Mouse (Mus musculus): ENCODE measurements at regions not wholly inside any gene's neighbourhood (a gene's known extent, or its start where the extent isn't known, plus 50 kb on each side); places are given as distances from the start of the nearest gene placed in this dataset.
"Not testable (repeated sequence)": the region's sequence is repeated elsewhere in the genome, so short reads cannot be mapped to it uniquely, and the experiment has no call there.

- intact Hi-C loops (cut with DNase I) = no loop called here
- no peak for DNase-seq (ENCODE audit: low spot score)
These were observed 208.8 kb upstream of the Peli2 start for GRCm38 (mm10) chr14:47911546-47912545.

- DNase-seq (ENCODE audit: low spot score) = no peak
- intact Hi-C loops (cut with DNase I) = no loop called here
These were observed 205.0 kb upstream of the Peli2 start for GRCm38 (mm10) chr14:47915621-47916020.

- no peak for DNase-seq (ENCODE audit: low spot score)
- intact Hi-C loops (cut with DNase I) = no loop called here
These were observed 199.8 kb upstream of the Peli2 start for GRCm38 (mm10) chr14:47920638-47921347.

GRCm38 (mm10) chr14:47921811-47922277, 198.8 kb upstream of the Peli2 start:
- intact Hi-C loops (cut with DNase I) = no loop called here
- DNase-seq (ENCODE audit: low spot score) = no peak

GRCm38 (mm10) chr14:47926416-47926815, 194.2 kb upstream of the Peli2 start:
- no peak for DNase-seq (ENCODE audit: low spot score)
- intact Hi-C loops (cut with DNase I) = no loop called here

- intact Hi-C loops (cut with DNase I) = no loop called here
These were observed 185.2 kb upstream of the Peli2 start for GRCm38 (mm10) chr14:47935401-47935800.

GRCm38 (mm10) chr14:47937081-47937651, 183.5 kb upstream of the Peli2 start:
- intact Hi-C loops (cut with DNase I) = no loop called here
- DNase-seq (ENCODE audit: low spot score) = no peak

More at GRCm38 (mm10) chr14:47935401-47935800, 185.2 kb upstream of the Peli2 start:
- no peak for DNase-seq (ENCODE audit: low spot score)

- intact Hi-C loops (cut with DNase I) = no loop called here
These were observed 180.6 kb upstream of the Peli2 start for GRCm38 (mm10) chr14:47939781-47940590.

GRCm38 (mm10) chr14:47942671-47943070, 178.0 kb upstream of the Peli2 start:
- intact Hi-C loops (cut with DNase I) = no loop called here
- no peak for DNase-seq (ENCODE audit: low spot score)

More at GRCm38 (mm10) chr14:47939781-47940590, 180.6 kb upstream of the Peli2 start:
- no peak for DNase-seq (ENCODE audit: low spot score)

GRCm38 (mm10) chr14:47944595-47944994, 176.0 kb upstream of the Peli2 start:
- no peak for DNase-seq (ENCODE audit: low spot score)
- intact Hi-C loops (cut with DNase I) = no loop called here

- intact Hi-C loops (cut with DNase I) = no loop called here
- no peak for DNase-seq (ENCODE audit: low spot score)
These were observed 169.6 kb upstream of the Peli2 start for GRCm38 (mm10) chr14:47951041-47951440.

- intact Hi-C loops (cut with DNase I) = no loop called here
- DNase-seq (ENCODE audit: low spot score) = no peak
These were observed 162.5 kb upstream of the Peli2 start for GRCm38 (mm10) chr14:47958171-47958570.

- intact Hi-C loops (cut with DNase I) = no loop called here
- no peak for DNase-seq (ENCODE audit: low spot score)
These were observed 161.0 kb upstream of the Peli2 start for GRCm38 (mm10) chr14:47959366-47960280.

- intact Hi-C loops (cut with DNase I); DNase-seq (ENCODE audit: low spot score): not testable (repeated sequence)
These were observed 155.8 kb upstream of the Peli2 start for GRCm38 (mm10) chr14:47964806-47965205.

GRCm38 (mm10) chr14:47969871-47970270, 150.8 kb upstream of the Peli2 start:
- intact Hi-C loops (cut with DNase I) = no loop called here
- DNase-seq (ENCODE audit: low spot score) = no peak

- intact Hi-C loops (cut with DNase I); DNase-seq (ENCODE audit: low spot score): not testable (repeated sequence)
These were observed 147.5 kb upstream of the Peli2 start for GRCm38 (mm10) chr14:47973161-47973560.

- intact Hi-C loops (cut with DNase I) = no loop called here
- DNase-seq (ENCODE audit: low spot score) = no peak
These were observed 137.5 kb upstream of the Peli2 start for GRCm38 (mm10) chr14:47982993-47983740.

GRCm38 (mm10) chr14:47986483-47986882, 134.1 kb upstream of the Peli2 start:
- intact Hi-C loops (cut with DNase I) = no loop called here
- DNase-seq (ENCODE audit: low spot score) = no peak

Data from heart, postnatal 25 days (tissue).